Mouse (Mus musculus): ENCODE measurements around the gene 4930402F06Rik.

4930402F06Rik gene

DNA sequence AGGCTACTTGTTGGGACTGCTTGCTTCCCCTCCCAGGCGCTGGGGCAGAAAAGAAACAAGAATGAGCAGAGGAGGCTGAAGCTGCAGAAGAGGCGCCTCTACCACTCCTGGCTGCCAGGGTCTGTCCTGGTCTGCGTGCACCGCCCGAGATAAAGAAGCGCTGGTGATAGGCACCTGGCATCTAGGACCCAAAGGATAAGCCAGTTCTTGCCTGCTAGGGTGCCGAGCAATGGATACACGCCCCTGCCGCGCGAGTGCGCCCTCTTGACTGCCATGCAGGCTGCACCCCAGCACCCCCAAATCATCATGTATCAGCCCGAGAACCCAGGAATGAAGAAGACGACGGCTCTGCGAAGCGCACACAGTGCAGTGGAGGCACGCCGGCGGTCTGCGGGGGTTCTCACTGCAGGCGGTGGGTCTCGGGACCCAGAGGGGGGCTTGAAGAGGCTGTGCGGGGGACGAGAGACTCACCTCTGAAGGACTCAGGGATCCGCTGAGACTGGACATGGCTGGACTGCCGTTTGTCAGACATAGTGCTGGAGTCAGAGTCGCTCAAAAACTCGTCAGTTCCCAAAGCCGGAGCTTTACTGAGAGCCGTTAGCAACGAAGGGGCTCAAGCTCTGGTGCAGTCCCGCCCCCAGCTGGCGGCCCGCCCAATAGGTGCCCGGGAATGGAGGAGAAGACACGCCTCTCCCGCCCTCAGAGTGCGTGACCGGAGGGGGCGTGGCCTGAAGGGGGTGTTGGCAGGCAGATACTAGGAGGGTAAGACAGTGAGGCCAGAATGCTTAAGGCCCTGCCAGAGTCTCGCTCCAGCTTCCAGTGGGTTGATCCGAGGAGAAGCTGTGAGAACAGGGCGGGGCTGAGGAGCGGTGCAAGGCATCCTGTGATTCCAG is 60.3 kb downstream of the 4930402F06Rik start, which contains the start of gene Stom:
Stom (minus strand) TSS at position 589 of the 893 bp plus-strand sequence.
- peak; percentile 99 to 100 for DNase-seq

GRCm38 (mm10) chr2:35335620-35336019 is 61.4 kb downstream of the 4930402F06Rik start:
- no peak for DNase-seq

DNA sequence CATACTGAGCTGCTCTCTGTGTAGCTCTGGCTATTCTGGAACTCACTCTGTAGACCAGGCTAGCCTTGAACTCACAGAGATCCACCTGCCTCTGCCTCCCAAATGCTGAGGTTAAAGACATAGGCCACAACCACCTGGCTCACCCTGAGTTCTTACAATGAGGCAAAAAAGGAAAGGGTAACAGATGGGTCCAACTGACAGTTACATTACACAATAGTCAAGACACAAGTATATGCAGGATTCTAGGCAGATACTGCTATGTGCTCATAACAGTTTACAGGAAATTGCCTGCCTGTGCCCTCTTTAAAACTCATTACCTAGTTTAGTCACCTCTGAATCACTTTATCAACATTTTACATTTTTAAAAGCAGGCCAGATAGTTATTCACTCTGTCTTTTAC is 63.3 kb downstream of the 4930402F06Rik start:
- DNase-seq = no peak

DNA sequence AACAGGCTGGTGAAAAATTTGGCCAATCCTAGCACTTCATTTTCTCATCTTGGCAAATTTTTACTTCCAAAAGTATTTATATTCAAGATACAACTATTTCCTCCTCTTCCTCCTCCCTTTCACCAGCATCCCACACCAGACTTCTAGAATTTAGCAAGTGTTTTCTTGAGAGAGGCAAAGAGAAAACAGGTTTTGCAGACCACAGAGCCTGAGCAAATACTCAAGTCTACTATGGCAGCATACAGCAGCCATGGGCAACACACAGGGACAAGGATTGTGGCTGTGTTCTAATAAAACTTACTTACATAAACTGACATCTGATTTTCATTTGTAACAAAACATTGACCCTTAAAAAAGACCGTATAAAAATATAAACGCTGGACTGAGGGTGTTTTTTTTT is 65.8 kb downstream of the 4930402F06Rik start:
- no peak for DNase-seq

DNA sequence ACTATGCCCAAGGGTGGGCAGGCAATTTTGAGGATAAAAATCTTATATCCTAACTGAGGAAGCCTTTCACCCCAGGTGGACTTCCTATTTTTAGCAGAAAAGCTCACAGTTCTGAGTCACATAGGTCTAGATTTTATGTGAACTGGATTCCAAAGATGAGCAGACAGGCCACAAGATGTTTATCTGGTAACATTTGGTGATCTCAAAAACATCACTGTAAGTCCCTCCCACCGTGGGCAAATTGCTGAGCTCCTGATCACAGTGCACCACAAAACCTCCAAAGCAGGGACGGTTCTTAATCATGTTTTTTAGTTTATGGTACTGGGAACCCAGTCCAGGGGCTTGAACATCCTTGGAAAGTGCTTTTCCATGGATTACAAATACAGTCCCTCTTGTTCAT is 67.9 kb downstream of the 4930402F06Rik start:
- DNase-seq = no peak

- DNase-seq = no peak
Observed at GRCm38 (mm10) chr2:35328064-35328792, 68.7 kb downstream of the 4930402F06Rik start.

GRCm38 (mm10) chr2:35327583-35327982 is 69.4 kb downstream of the 4930402F06Rik start:
- no peak for DNase-seq

DNA sequence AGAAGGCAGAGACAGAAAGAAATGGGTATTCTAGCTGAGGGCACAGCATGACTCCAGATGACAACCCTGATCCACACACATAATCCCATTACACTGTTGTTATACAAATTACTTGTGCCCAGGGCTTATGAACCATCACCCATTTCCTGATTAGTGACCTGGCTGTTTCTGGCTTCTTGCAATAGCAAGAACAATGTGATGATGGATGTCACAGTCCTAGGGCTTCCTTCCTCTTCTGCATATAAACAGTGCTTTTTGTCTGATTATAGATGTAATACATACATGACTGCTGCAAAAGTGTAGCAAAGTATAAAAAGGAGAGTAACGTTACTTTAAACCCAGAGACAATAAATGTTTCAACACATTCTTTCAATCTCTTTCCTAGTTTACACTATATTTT is 70.0 kb downstream of the 4930402F06Rik start:
- DNase-seq = no peak

DNA sequence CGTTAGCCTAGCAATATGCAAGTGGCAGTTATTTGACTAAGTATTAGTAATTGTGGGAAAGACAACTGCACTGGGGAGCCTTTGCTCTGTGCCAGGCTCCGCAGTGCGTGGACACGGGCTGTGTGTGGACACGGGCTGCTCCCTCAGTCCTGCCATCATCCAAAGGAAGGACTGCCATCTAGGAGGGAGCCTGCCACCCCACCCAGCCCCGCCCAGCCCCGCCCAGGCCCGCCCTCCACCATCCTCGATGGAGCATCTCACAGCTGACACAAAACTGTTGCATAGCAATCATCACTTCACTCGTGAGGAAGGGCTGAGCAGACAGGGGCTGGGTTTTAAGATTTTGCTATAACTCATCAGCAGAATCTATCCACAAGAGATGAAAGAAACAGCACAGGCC is 71.0 kb downstream of the 4930402F06Rik start:
- DNase-seq = no peak

Data from thymus, postnatal 36 days (tissue).